Mouse (Mus musculus) testis, adult 2 months (tissue): ENCODE results near the gene Sypl.

Experiments
- CTCF ChIP-seq: fragments of 200-500 bp; IDR thresholded peaks from 2 replicates; pipeline ENCODE4 v1.5.1; 2012; ENCODE audit warnings: low read depth, mild to moderate bottlenecking, inconsistent platforms, low read length, moderate library complexity; ENCODE audit not compliant: control insufficient read depth, insufficient read depth, insufficient replicate concordance
- POLR2A ChIP-seq: fragments of 200-500 bp; IDR thresholded peaks from 2 replicates; pipeline ENCODE4 v1.6.1; 2012; ENCODE audit warnings: low read depth, mild to moderate bottlenecking, inconsistent platforms, low read length, moderate library complexity; ENCODE audit not compliant: control insufficient read depth

GRCm38 (mm10) chr12:32995081-32995834, 41.6 kb downstream of the Sypl start:
- TF ChIP-seq POLR2A: no peak
- no peak for TF ChIP-seq CTCF
